Mouse (Mus musculus) frontal cortex, postnatal 25 days (tissue): ENCODE measurements around the gene Shf.
A peak's percentile ranks its signal among the peaks of the same experiment; 100 is the strongest.

Source experiments
- DNase-seq, 2 experiments: peaks; one replicate each; pipeline ENCODE4 v3.0.0; 2022; ENCODE audit warnings: low spot score in 2 of 2

Shf gene

GRCm38 (mm10) chr2:122368081-122368971, 636 bp downstream of the Shf start:
- no peak for DNase-seq

- DNase-seq = no peak
These were observed 1.3 kb downstream of the Shf start for GRCm38 (mm10) chr2:122367701-122368080.

GRCm38 (mm10) chr2:122367181-122367580, 1.8 kb downstream of the Shf start:
- no peak for DNase-seq

DNA sequence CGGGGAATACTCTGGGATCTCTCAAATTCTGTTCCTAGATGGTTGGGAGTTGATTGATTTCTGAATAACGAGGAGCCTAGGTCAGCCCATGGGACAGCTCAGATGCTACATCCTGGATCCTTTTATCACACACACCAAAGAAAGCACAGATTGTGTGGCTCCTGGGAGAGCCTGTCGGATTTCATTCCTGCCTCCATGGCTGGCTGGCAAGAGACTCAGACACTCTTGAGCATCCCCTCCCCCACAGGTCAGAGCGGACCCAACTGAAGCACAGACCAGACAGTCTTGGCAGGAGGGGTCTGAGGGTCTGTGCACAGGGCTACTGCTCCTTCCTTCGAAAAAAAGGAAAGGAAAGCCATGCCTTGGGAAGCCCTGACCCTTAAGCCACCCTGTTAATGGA, 2.3 kb downstream of the Shf start:
- DNase-seq = no peak

DNA sequence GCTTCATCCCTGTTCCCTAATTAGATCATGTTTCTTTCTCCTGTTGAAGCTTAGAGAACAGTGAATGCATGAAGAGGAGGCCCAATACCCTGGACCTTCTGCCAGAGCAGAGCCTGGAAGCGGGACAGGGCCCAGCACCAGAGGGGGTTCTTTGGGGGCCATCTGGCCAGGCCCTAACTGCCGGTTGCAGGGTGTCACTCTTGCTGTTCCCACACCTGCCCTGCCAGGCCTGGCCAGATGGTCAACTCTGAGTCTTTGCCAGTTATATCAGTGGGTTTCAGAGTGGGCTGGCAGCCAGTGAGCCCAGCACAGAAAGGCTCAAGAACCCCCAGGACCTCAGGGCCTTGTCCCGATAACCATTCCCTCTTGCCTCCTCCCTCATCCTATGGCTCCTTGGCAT, 2.9 kb downstream of the Shf start:
- DNase-seq = no peak

- no peak for DNase-seq
These were observed 3.6 kb downstream of the Shf start for GRCm38 (mm10) chr2:122365244-122365866.

DNA sequence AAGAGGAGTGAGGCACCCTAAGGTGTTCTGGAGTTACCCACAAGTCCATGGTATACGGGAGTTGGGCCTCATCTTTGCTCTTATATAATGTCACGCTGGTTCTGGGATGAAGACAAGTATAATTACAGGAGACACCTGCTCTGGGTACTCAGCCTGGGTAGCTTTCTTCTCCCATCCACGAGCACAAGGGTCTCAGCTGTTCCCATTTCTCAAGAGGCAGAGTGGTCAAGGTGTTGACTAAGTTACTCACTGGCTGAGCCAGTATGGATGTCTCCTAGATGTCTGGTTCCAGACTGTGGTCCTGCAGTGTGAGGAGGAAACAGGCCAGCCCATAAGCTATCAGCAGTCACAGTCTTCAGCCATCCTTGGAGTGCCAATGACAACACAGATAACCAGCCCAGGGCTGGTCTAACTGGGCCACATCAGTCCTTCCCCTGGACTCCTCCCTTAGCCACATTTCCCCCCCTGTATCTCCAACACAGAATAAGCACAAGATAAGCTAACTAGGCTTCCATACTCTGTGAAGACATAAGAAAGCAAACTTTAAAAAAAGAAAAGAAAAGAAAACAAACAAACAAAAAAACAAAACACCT, 4.5 kb downstream of the Shf start:
- DNase-seq = no peak

GRCm38 (mm10) chr2:122362622-122363523, 6.1 kb downstream of the Shf start:
- no peak for DNase-seq

DNA sequence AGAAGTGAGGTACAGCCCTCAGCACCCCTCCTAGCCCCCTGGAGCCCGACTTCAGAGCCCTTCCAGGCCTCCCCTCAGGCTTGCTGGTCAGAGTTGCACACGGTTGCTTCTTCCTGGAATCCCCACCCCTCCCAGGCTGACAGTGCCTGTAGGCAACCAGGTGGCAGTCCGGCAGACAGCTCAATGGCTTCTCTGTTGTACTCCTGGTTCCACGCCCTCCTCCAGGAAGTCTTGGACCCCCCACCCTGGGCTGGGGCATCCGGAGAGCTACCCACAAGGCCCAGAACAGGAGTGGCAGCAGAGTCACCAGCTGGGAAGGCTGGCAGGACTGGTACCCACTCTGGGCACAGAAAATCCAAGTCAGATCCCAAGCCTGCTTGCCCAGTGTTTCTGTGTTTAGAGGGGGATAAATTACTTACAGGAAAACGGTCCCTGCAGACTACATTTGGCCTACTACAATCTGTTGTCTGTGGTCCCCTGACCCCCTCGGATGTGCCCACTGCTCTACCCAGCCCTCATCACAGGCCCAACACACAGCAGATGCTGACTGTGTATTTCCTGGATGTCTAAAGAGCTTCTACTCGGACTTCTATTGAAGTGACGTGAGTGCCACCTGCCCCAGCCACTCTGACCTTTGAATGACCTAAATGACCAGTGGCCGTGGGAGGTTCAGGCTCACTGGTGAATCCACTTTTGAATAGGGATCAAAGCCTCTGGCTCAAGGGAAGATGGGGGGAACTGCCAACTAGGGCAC, 6.9 kb downstream of the Shf start:
- DNase-seq = no peak

DNA sequence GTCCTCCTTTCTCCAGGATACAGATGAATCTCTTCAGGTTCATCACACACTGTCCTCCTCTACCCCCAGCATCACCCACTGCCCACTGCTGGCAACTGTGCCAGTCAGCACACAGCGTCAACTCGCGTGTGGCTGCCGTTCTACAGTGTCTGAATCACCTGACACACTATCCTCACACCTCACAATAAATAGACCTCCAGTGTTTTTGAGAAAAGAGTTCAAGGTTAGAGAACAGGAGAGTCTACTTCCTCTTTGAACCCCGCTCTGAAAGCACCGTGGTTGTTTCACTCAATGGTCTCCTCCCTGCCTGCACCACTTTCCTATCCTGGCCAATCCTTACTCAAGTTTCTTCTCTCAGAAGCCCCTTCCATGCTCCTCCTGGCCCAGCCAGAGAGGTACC, 7.8 kb downstream of the Shf start:
- DNase-seq = no peak

DNA sequence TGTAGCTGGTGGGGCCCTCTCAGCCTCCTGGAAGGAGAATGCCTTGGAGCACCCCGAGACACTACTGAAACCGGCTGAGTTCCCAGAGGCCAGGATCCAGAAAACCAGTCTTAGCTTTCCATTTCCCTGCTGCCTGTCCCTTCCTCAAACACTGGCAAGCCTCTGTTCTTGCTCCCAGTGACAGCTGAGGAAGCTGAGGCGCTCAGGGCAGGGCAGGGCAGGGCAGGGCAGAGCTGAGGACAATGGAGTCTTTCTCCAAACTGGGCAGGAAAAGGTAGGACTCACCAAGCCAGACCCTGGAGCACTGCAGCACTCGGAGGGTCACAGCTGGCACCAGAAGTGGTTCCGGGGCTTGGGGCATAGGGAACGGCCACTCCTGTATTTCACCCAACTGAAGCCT, 8.7 kb downstream of the Shf start:
- no peak for DNase-seq

GRCm38 (mm10) chr2:122356187-122356586, 12.8 kb downstream of the Shf start:
- DNase-seq = no peak

GRCm38 (mm10) chr2:122355389-122355788, 13.6 kb downstream of the Shf start:
- DNase-seq = no peak

GRCm38 (mm10) chr2:122354191-122354929, 14.6 kb downstream of the Shf start:
- no peak for DNase-seq

- DNase-seq = no peak
These were observed 15.2 kb downstream of the Shf start for GRCm38 (mm10) chr2:122353765-122354164.

- no peak for DNase-seq
These were observed 16.0 kb downstream of the Shf start for GRCm38 (mm10) chr2:122352992-122353391.

- DNase-seq = peak in 1 of 2 experiments; percentile 41
These were observed 17.0 kb downstream of the Shf start for GRCm38 (mm10) chr2:122351931-122352329.

DNA sequence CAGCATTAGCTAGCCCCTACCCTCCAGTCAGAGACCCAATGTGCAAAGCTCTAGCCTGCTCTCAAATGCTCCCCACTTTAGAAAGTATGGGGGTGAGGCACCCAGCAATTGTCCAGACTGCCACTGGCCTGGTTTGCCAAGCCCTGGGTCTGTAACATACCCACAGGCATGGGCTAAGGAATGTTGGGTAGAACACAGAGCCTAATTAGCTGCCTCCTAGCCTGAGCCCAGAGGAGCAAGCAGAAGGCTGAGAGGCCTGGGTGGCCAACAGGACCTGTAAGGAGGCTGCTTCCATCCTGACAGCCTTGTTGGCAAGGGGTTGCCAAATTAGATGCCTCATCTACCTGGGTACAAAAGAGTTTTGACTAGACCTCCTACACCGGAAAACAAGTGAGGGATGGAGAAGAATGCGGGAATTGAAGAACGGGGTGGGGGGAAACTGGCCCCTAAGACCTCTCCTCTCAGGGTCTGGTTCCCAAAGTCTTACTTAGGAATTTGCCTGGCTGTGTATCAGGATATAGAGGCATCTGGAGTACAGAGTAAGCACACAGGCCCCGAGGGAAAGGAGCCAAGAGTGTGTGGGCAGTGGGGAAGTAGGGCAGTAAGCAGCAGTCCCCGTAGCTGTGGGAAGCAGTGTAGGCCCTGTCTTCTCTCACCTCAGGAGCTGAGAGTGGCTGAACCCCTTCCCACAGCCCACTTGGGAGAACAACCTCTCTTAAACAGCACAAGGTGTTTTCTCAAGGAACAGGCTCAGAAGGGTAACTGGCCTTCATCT, 17.6 kb downstream of the Shf start:
- DNase-seq = peak in 1 of 2 experiments; percentile 52

DNA sequence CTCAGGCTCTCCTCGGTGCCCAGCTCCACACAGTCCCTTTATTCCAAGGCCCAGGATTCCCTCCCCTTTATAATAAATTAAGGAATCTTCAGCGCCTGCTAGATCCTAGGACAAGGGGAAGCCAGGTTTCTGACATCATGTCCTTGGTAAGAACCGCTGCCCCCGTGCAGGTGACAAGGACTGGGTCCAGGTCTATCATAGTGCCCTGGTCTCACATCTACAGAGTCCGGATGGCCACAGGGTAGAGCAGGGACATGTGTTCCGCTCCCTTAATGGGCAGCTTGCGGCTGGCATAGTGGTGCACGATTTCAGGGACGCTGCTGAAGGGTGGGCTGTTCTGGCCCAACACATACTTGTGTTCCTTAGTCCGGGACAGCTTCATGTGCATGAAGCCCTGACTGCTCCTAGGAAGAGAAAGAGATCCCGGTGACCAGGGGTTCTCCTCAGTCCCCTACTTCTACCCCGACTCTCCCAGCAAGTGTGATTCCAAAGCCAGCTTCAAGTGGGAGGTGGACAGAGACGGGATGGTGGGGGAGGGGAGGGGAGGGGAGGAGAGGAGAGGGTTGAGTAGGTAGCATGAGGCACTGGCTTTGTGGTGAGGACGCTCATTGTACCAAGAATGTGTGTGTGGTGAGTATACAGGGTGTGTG, 19.7 kb downstream of the Shf start:
- DNase-seq = no peak
